Mouse (Mus musculus) limb, embryonic 14.5 days (tissue): Measurements from ENCODE around the gene Snrpg. TPM values are rescaled to one million over a fixed set of nuclear protein-coding genes. Genes with fewer than 3 reads are reported as not detected.

Experiments used
- ATAC-seq: fragments of 200-750 bp; cut with Nextera tagmentation; 2 replicates; pipeline ENCODE4 v1.8.0; 2017; ENCODE audit warnings: low read depth, moderate number of reproducible peaks, moderate TSS enrichment; ENCODE audit not compliant: low FRiP score
- DNase-seq: peaks from one replicate; pipeline ENCODE4 v3.0.0-alpha.2; 2015; ENCODE audit warnings: low spot score
- H3K27ac ChIP-seq: fragments of 300-500 bp; sonication (generic); replicated peaks from 2 replicates; pipeline ENCODE4 v1.5.1; 2014; ENCODE audit warnings: low read depth, mild to moderate bottlenecking, low read length, moderate library complexity, mixed read lengths
- H3K27me3 ChIP-seq: fragments of 300-500 bp; sonication (generic); 2 replicates; pipeline ENCODE4 v1.6.1; 2014; ENCODE audit warnings: low read length, mixed read lengths; ENCODE audit not compliant: control insufficient read depth, insufficient read depth
- H3K36me3 ChIP-seq: fragments of 300-500 bp; sonication (generic); 2 replicates; pipeline ENCODE4 v1.6.1; 2014; ENCODE audit warnings: mild to moderate bottlenecking, low read length, moderate library complexity, mixed read lengths; ENCODE audit not compliant: control insufficient read depth, insufficient read depth
- H3K4me1 ChIP-seq: fragments of 300-500 bp; sonication (generic); 2 replicates; pipeline ENCODE4 v1.6.1; 2014; ENCODE audit warnings: antibody characterized with exemption, low read length, mixed read lengths; ENCODE audit not compliant: control insufficient read depth, insufficient read depth
- H3K4me2 ChIP-seq: fragments of 300-500 bp; sonication (generic); replicated peaks from 2 replicates; pipeline ENCODE4 v1.6.1; 2014; ENCODE audit warnings: low read depth, mild to moderate bottlenecking, low read length, moderate library complexity; ENCODE audit not compliant: severe bottlenecking
- H3K4me3 ChIP-seq: fragments of 300-500 bp; sonication (generic); replicated peaks from 2 replicates; pipeline ENCODE4 v1.5.1; 2014; ENCODE audit warnings: low read length
- H3K9ac ChIP-seq: fragments of 300-500 bp; sonication (generic); 2 replicates; pipeline ENCODE4 v1.6.1; 2014; ENCODE audit warnings: mild to moderate bottlenecking, low read depth, low read length, moderate library complexity; ENCODE audit not compliant: severe bottlenecking
- H3K9me3 ChIP-seq: fragments of 300-500 bp; sonication (generic); 2 replicates; pipeline ENCODE4 v1.6.1; 2016; ENCODE audit warnings: low read length; ENCODE audit not compliant: control insufficient read depth
- POLR2A ChIP-seq: fragments of 200-500 bp; IDR thresholded peaks from 2 replicates; pipeline ENCODE4 v1.8.0; 2012; ENCODE audit warnings: inconsistent platforms, mild to moderate bottlenecking, moderate library complexity, borderline replicate concordance; ENCODE audit not compliant: insufficient read depth, insufficient read length; ENCODE audit errors: extremely low read depth
- WGBS: fragments of 180-500 bp; shearing (Covaris S2); extraction: QIAGEN DNeasy Blood & Tissue Kit; methylation state at CpG from one replicate; pipeline ENCODE4 v1.1.7; 2014; 5-methylcytosine and 5-hydroxymethylcytosine counted together
- polyA plus RNA-seq, 2 experiments: library from polyadenylated mRNA; depleted of rRNA in 1 of 2; stranded (reverse) in 1 of 2; unstranded in 1 of 2; fragments of >200 nt; fragmentation: Nextera tagmentation in 1 of 2; extraction: Ambion mirVana in 1 of 2; gene quantifications; 2 replicates each; pipeline versions ENCODE4 v1.2.1 to v1.2.3; 2012 to 2014

Gene Snrpg
- polyA plus RNA-seq, 2 experiments: 632 to 684 TPM

DNA sequence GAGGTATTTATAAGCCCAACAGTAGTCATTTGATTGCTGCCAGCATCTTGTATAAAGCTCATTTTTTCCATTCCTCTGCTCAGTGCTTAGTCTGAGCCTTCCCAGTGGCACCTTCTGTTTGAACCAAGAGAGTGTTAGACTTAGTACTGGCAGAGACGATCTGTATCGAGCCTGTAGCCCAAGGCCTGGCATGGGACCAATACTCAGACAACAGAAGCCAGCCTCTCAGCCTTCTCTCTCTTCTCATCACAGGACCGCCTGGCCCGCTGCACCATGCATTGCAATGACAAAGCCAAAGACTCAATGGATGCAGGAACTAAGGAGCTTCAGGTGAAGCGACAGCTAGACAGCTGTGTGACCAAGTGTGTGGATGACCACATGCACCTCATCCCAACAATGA is 2.6 kb upstream of the Snrpg start:
- H3K9ac ChIP-seq: no peak overlapping the region
- no peak overlapping the region for H3K4me3 ChIP-seq
- no peak for TF ChIP-seq POLR2A
- H3K9me3 ChIP-seq: no peaks in the 10 kb centered on the region
- WGBS: 93% methylated on average over 5 of the region's 5 CpGs
- DNase-seq (no peak), ATAC-seq (no peak)
- H3K36me3 ChIP-seq: peaks cover 10% of the 10 kb centered on the region
- no peak overlapping the region for H3K4me2 ChIP-seq
- H3K27ac ChIP-seq: no peak overlapping the region
- H3K4me1 ChIP-seq: peaks cover 20% of the 10 kb centered on the region
- no peaks in the 10 kb centered on the region for H3K27me3 ChIP-seq

DNA sequence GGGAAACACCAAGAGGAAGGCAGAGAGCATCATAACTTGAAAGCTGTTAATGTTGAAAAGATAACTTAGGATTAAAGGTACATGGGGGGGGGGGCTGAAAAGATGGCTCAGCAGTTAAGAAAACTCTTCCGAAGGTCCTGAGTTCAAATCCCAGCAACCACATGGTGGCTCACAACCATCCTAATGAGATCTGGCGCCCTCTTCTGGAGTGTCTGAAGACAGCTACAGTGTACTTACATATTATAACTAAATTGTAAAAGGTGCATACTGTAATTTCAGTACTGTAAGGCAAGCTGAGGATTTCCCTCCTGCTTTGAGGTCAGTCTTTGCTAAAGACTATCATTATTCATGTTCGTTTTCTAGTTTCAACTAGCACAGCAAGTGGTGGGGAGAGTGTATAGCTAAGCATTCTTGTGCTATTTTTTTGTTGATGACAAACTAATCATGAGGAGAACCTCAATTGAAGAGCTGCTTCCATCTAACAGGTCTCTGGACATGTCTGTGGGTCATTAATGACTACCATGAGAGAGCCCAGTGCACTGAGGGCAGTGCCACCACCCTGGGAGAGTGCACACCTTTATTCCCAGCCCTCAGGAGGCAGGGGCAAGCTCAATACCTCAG is 901 bp upstream of the Snrpg start:
- peak; percentile 15 for DNase-seq

GRCm38 (mm10) chr6:86371340-86371911 is 322 bp downstream of the Snrpg start:
- Histone ChIP-seq H3K4me1 (peaks cover 17% of the 10 kb centered on the region), H3K9ac (peak overlapping the region; percentile 78), H3K4me3 (peak overlapping the region; percentile 82), H3K9me3 (no peaks in the 10 kb centered on the region), H3K4me2 (peak overlapping the region; percentile 87), H3K27ac (peak overlapping the region; percentile 91), H3K27me3 (no peaks in the 10 kb centered on the region), H3K36me3 (peaks cover 21% of the 10 kb centered on the region)
- DNase-seq (peak; percentile 99), ATAC-seq (peak; percentile 98)
- peak; percentile 63; the same call in 1 of the 2 replicates for TF ChIP-seq POLR2A
- under 1% methylated on average over 50 of the region's 50 CpGs for WGBS

More for the DNA sequence above, 901 bp upstream of the Snrpg start:
- Histone ChIP-seq H3K4me2 (peak overlapping the region; percentile 87), H3K27ac (peak overlapping the region; percentile 91; the same call in 1 of the 2 replicates), H3K9me3 (no peaks in the 10 kb centered on the region), H3K4me3 (peak overlapping the region; percentile 82), H3K27me3 (no peaks in the 10 kb centered on the region), H3K4me1 (peaks cover 20% of the 10 kb centered on the region), H3K36me3 (peaks cover 16% of the 10 kb centered on the region), H3K9ac (peak overlapping the region; percentile 78; the same call in 1 of the 2 replicates)
- 64% methylated on average over 3 of the region's 3 CpGs for WGBS
- TF ChIP-seq POLR2A: no peak
- no peak for ATAC-seq

DNA sequence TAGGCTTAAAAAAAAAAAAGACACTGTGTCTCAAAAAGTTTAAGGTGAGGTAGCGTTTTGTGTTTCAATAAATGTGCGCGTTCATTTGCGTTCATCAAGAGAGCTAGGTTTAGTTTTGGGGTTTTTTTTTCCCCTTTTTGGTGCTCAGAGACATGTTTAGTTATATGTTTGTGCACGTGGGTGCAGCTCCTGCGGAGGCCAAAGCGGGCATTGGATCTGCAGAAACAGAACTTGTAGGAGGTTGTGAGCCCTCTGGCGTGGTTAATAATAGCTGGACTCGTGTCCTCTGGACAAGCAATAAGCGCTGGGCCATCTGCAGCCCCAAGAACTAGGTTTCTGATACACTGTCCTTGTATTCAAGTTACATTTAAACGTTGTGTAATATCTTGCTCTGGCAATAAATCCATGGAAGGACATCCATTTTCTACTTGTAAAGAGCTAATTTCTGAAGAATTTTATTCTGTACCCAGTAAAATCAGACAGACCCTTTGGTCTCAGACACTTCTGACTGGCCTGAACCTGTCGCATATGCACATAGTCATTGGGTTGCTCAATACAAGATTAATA is 929 bp downstream of the Snrpg start:
- ATAC-seq (no peak), DNase-seq (no peak)
- TF ChIP-seq POLR2A: no peak
- H3K4me2 ChIP-seq: peak overlapping the region; percentile 87
- H3K9me3 ChIP-seq: no peaks in the 10 kb centered on the region
- peaks cover 11% of the 10 kb centered on the region for H3K4me1 ChIP-seq
- peak overlapping the region; percentile 82 for H3K4me3 ChIP-seq
- H3K27me3 ChIP-seq: no peaks in the 10 kb centered on the region
- 4% methylated on average over 12 of the region's 12 CpGs for WGBS
- peaks cover 27% of the 10 kb centered on the region for H3K36me3 ChIP-seq
- H3K9ac ChIP-seq: peak overlapping the region; percentile 78
- peak overlapping the region; percentile 91 for H3K27ac ChIP-seq

DNA sequence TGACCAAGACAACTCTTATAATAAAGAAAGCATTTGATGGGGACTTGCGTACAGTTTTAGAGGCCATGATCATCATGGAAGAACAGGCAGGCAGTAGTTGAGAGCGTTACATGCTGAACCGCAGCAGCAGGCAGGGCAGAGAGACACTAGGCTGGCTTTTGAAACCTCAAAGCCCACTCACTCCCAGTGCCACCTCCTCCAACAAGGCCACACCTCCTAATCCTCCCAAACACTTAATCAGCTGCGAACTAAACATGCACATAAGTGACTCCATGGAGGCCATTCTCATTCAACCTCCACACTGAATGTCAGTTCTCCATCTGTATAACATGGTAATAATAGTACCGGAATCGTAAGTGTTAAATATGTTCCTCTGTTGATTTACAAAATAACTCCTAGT is 2.5 kb downstream of the Snrpg start:
- Histone ChIP-seq H3K36me3 (peaks cover 33% of the 10 kb centered on the region), H3K4me1 (peaks cover 11% of the 10 kb centered on the region), H3K27me3 (no peaks in the 10 kb centered on the region), H3K4me3 (no peak overlapping the region), H3K27ac (no peak overlapping the region), H3K9me3 (no peaks in the 10 kb centered on the region), H3K4me2 (no peak overlapping the region), H3K9ac (no peak overlapping the region)
- no peak for TF ChIP-seq POLR2A
- 91% methylated on average over 6 of the region's 6 CpGs for WGBS
- ATAC-seq (no peak), DNase-seq (no peak)
